Mouse (Mus musculus): ENCODE measurements around the gene Evpl. TPM values are rescaled to one million over a fixed set of nuclear protein-coding genes. Genes with fewer than 3 reads are reported as not detected.

Evpl gene
- polyA plus RNA-seq, 1 experiment: not detected

- Histone ChIP-seq H3K4me1 (ENCODE audit: control insufficient read depth, insufficient read depth, low read length) (no peaks in the 10 kb centered on the region), H3K4me3 (ENCODE audit: insufficient read depth, low read length) (no peak overlapping the region), H3K27ac (ENCODE audit: insufficient read depth, low read depth, low read length) (no peak overlapping the region)
- TF ChIP-seq CTCF (IDR thresholded peaks at IDR 0.05; ENCODE audit: low read depth, low read length) (no peak), POLR2A (IDR thresholded peaks at IDR 0.05; ENCODE audit: borderline replicate concordance, low read depth, low read length) (no peak)
These were observed 1.9 kb upstream of the Evpl start for GRCm38 (mm10) chr11:116239797-116240196.

GRCm38 (mm10) chr11:116234901-116235300, 3.0 kb downstream of the Evpl start:
- TF ChIP-seq CTCF (IDR thresholded peaks at IDR 0.05; ENCODE audit: low read depth, low read length): no peak
- H3K4me3 ChIP-seq (ENCODE audit: insufficient read depth, low read length): no peak overlapping the region
- H3K27ac ChIP-seq (ENCODE audit: insufficient read depth, low read depth, low read length): no peak overlapping the region

DNA sequence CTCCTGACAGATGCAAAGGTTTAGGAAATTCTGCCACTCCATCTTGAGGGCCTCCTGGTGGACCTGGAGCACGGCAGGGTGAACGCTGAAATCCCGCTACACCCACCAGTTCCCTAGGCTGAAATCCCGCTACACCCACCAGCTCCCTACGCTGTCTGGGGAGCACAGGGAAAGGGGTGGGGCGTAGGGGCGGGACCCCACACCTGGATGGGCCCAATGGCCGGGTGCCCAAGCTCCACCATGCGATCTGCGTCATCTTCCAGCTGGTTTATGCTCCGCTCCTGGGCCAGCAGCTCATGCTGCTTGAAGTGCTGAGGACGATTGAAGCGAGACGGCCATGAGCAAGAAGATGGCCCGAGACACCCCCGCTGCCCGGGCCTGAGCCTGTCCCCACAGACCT, 5.5 kb downstream of the Evpl start:
- TF ChIP-seq CTCF (IDR thresholded peaks at IDR 0.05; ENCODE audit: low read depth, low read length) (no peak), POLR2A (IDR thresholded peaks at IDR 0.05; ENCODE audit: borderline replicate concordance, low read depth, low read length) (no peak)
- H3K4me1 ChIP-seq (ENCODE audit: control insufficient read depth, insufficient read depth, low read length): no peaks in the 10 kb centered on the region
- H3K27ac ChIP-seq (ENCODE audit: insufficient read depth, low read depth, low read length): no peak overlapping the region
- H3K4me3 ChIP-seq (ENCODE audit: insufficient read depth, low read length): no peak overlapping the region

More at GRCm38 (mm10) chr11:116234901-116235300, 3.0 kb downstream of the Evpl start:
- H3K4me1 ChIP-seq (ENCODE audit: control insufficient read depth, insufficient read depth, low read length): no peaks in the 10 kb centered on the region

GRCm38 (mm10) chr11:116228699-116229098, 9.2 kb downstream of the Evpl start:
- Histone ChIP-seq H3K4me1 (ENCODE audit: control insufficient read depth, insufficient read depth, low read length) (no peaks in the 10 kb centered on the region), H3K27ac (ENCODE audit: insufficient read depth, low read depth, low read length) (no peak overlapping the region), H3K4me3 (ENCODE audit: insufficient read depth, low read length) (no peak overlapping the region)
- no peak for TF ChIP-seq CTCF (IDR thresholded peaks at IDR 0.05; ENCODE audit: low read depth, low read length)
- no peak for TF ChIP-seq POLR2A (IDR thresholded peaks at IDR 0.05; ENCODE audit: borderline replicate concordance, low read depth, low read length)

GRCm38 (mm10) chr11:116226414-116226813, 11.5 kb downstream of the Evpl start:
- Histone ChIP-seq H3K27ac (ENCODE audit: insufficient read depth, low read depth, low read length) (no peak overlapping the region), H3K4me3 (ENCODE audit: insufficient read depth, low read length) (no peak overlapping the region), H3K4me1 (ENCODE audit: control insufficient read depth, insufficient read depth, low read length) (no peaks in the 10 kb centered on the region)
- TF ChIP-seq CTCF (IDR thresholded peaks at IDR 0.05; ENCODE audit: low read depth, low read length) (peak; percentile 97), POLR2A (IDR thresholded peaks at IDR 0.05; ENCODE audit: borderline replicate concordance, low read depth, low read length) (no peak)

- peak overlapping the region; percentile 41 for H3K4me3 ChIP-seq (ENCODE audit: insufficient read depth, low read length)
- peaks cover 21% of the 10 kb centered on the region for H3K4me1 ChIP-seq (ENCODE audit: control insufficient read depth, insufficient read depth, low read length)
- TF ChIP-seq POLR2A (IDR thresholded peaks at IDR 0.05; ENCODE audit: borderline replicate concordance, low read depth, low read length) (no peak), CTCF (IDR thresholded peaks at IDR 0.05; ENCODE audit: low read depth, low read length) (no peak)
- no peak overlapping the region for H3K27ac ChIP-seq (ENCODE audit: insufficient read depth, low read depth, low read length)
These were observed 15.2 kb downstream of the Evpl start for GRCm38 (mm10) chr11:116222740-116223059.

DNA sequence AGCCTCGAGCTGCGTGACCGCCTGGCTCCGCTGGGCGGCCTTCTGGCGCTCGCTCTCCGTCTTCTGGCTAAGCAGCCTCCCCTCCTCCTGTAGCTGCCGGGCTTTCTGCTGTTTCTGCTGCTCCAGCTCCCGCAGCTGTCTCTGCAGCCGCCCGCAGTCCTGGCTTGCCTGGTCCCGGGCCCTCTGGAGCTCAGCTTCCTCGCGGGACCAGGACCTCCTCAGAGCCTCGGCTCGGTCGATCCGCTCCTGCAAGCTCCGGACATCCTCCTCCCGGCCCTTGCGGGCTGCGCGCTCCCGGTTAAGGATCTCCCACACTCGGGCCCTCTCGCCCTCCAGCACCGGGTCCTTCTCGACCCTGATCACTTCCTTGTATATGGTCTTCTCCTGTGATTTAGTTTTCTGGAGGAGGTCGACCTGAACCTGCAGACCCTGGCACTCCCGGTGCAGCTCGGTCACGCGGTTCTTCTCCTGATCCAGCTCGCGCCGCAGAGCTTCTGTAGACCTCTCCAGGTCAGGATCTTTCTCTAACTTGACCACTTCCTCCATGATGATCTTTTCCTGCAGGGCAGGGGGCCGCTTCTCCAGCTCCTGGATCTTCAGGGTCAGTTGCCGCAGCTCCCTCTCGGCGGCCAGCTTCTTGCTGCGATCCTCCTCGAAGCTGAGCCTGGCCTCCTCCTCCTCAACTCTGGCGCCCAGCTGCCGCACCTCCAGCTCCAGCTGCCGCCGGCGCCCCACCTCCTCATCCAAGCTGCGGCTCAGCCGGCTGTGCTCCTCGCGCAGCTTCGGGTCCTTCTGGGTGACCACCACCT, 15.7 kb downstream of the Evpl start:
- no peak overlapping the region for H3K27ac ChIP-seq (ENCODE audit: insufficient read depth, low read depth, low read length)
- peaks cover 21% of the 10 kb centered on the region for H3K4me1 ChIP-seq (ENCODE audit: control insufficient read depth, insufficient read depth, low read length)
- no peak for TF ChIP-seq POLR2A (IDR thresholded peaks at IDR 0.05; ENCODE audit: borderline replicate concordance, low read depth, low read length)
- peak overlapping the region; percentile 41 for H3K4me3 ChIP-seq (ENCODE audit: insufficient read depth, low read length)

DNA sequence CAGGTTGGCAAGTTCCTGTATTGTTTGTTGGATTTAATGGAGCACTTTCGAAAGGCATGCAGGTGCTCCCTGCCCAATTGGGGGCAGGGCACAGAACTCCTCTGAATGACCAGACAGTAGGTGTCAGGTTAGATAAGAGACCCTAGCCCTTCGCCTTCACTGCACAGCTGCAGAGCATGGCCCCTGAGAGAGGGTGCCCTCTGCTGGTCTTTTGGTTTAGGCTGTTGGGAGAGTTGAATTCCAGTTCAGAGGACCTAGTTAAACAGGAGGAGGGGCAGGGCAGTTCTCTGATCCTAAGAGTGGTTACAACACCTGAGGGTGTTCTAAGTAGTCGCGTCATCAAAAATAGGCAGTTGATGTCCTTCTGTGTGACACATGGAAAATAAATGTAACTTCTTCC, 18.0 kb downstream of the Evpl start:
- no peak overlapping the region for H3K27ac ChIP-seq (ENCODE audit: insufficient read depth, low read depth, low read length)
- peaks cover 21% of the 10 kb centered on the region for H3K4me1 ChIP-seq (ENCODE audit: control insufficient read depth, insufficient read depth, low read length)
- TF ChIP-seq CTCF (IDR thresholded peaks at IDR 0.05; ENCODE audit: low read depth, low read length) (peak; percentile 78), POLR2A (IDR thresholded peaks at IDR 0.05; ENCODE audit: borderline replicate concordance, low read depth, low read length) (no peak)
- H3K4me3 ChIP-seq (ENCODE audit: insufficient read depth, low read length): no peak overlapping the region

DNA sequence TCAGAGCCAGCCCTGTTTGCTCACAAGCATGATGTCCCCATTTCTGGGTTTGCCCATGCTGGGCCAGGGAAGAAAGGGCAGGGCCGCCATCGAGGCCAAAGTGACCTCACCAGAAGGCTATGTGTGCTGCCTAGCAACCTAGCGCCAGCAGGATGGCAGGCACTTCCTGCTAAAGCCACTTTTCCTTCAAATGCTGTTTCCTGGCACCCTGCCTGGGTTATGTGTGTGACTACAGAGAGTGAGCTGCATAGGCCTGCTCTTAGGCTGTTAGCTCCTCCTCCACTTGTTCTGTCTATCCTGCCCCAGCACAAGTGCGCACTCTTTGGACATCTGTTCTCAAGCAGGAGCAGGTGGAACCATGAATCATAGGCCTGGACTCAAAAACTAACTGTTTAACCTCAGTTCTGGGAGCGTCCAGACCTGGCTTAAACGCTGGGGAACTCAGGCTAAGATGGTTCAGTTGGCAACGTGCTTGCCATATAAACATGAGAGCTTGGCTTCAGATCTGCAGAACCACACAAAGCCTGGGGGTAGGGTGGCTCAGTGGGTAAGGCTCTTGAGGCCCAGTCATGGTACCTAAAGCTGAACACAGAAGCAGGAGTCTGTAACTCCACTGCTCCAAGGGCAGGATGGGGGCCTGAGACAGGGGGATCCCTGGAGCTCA, 19.0 kb downstream of the Evpl start:
- TF ChIP-seq CTCF (IDR thresholded peaks at IDR 0.05; ENCODE audit: low read depth, low read length) (no peak), POLR2A (IDR thresholded peaks at IDR 0.05; ENCODE audit: borderline replicate concordance, low read depth, low read length) (no peak)
- Histone ChIP-seq H3K27ac (ENCODE audit: insufficient read depth, low read depth, low read length) (peak overlapping the region; percentile 44), H3K4me1 (ENCODE audit: control insufficient read depth, insufficient read depth, low read length) (peaks cover 21% of the 10 kb centered on the region), H3K4me3 (ENCODE audit: insufficient read depth, low read length) (no peak overlapping the region)

- no peak overlapping the region for H3K4me3 ChIP-seq (ENCODE audit: insufficient read depth, low read length)
- peaks cover 21% of the 10 kb centered on the region for H3K4me1 ChIP-seq (ENCODE audit: control insufficient read depth, insufficient read depth, low read length)
- no peak overlapping the region for H3K27ac ChIP-seq (ENCODE audit: insufficient read depth, low read depth, low read length)
- TF ChIP-seq POLR2A (IDR thresholded peaks at IDR 0.05; ENCODE audit: borderline replicate concordance, low read depth, low read length) (no peak), CTCF (IDR thresholded peaks at IDR 0.05; ENCODE audit: low read depth, low read length) (no peak)
These were observed 19.6 kb downstream of the Evpl start for GRCm38 (mm10) chr11:116218263-116218662.

Data from bone marrow macrophage, adult 2 months (primary cell).